Mouse (Mus musculus) frontal cortex, postnatal 14 days (tissue): ENCODE results near the gene Eea1.
"Not testable (repeated sequence)": the region's sequence is repeated elsewhere in the genome, so short reads cannot be mapped to it uniquely, and the experiment has no call there.

Source experiments
- DNase-seq, 2 experiments: peaks; one replicate each; pipeline ENCODE4 v3.0.0; 2022; ENCODE audit warnings: low spot score in 2 of 2

The Eea1 gene

GRCm38 (mm10) chr10:95940046-95940900 is at the start of gene Eea1:
Gene Eea1 (plus strand): TSS chr10:95940650.
- peak; percentile 81 to 82 for DNase-seq

DNA sequence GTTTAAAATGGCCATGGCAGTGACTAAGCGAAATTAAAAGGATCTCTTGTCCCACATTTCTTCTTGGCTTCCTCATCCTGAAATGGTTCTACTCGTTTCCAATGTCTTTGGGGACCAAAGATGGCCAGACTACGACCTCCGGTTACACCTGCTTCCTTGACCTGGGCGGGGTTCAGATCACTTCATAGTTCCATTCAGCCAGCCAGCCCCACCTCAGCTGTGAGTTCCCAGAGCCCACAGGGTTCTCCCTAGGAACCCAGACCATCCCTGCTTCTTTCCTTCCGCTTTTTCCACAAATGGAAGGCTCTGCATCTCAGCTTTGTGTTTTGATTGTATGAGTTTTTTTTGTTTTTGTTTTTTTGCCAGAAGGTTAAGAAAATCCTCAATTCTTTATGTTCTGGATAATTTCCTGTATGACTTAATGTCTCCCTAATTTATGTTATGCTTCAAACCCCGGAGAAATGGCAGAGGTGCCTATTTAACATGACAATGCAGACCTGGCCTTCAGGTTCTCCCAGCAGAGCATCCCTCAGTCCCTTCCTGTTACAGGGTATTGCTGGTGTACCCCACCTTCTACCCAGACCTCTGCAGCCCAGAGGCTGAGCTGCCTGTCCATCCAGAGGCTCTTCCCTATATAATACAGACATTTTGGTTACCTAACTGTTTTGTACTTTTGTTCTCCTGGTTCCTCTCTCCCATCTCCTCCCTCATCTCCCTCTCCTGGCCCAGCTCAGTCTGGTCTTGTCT is 49.1 kb upstream of the Eea1 start:
- no peak for DNase-seq

DNA sequence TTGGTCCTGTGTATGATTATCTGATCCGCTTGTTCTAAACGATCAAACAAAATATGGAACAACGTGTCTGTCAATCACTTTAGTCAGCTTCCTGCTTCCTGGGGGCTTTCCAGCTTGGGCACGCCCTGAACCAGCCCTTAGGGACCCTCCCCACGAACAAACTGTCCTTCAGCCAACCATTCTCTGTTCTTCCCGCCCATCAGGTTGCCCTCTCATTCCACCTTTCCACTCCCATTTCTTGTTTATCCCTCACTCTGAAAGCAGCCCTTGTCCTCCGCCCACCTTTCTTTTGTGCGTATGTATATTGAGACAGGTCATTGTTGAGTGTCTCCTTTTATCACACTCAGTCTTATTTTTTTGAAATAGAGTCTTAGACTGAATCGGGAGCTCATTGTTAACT is 48.3 kb upstream of the Eea1 start:
- no peak for DNase-seq

DNA sequence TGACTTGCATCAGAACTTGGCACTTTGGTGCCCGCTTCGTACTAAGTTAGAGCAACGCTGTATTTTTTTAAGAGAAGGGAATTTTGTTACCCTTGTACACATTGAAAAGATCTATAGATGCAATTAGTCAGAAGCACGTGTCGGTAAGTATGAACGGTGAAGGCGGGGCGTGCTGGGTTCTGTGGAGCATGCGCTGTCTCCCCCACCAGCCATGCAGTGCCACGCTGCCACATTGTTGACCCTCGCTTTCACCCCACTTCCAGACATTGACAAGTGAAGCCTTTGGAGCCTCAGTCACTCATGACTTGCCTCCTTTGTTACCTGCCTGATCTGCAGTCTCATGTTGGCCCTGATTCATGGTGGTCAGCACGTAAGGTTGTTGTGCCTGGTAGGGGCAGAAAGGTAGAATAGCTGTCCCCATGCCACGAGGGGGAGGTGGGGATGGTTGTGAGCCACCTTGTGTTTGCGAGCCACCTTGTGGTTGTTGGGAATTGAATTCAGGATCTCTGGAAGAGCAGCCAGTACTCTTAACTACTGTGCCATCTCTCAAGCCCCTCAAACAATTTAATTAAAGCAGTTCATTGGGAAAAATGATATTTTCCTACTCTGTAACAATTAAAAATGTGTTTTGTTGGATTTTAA is 47.0 kb upstream of the Eea1 start:
- DNase-seq: no peak

DNA sequence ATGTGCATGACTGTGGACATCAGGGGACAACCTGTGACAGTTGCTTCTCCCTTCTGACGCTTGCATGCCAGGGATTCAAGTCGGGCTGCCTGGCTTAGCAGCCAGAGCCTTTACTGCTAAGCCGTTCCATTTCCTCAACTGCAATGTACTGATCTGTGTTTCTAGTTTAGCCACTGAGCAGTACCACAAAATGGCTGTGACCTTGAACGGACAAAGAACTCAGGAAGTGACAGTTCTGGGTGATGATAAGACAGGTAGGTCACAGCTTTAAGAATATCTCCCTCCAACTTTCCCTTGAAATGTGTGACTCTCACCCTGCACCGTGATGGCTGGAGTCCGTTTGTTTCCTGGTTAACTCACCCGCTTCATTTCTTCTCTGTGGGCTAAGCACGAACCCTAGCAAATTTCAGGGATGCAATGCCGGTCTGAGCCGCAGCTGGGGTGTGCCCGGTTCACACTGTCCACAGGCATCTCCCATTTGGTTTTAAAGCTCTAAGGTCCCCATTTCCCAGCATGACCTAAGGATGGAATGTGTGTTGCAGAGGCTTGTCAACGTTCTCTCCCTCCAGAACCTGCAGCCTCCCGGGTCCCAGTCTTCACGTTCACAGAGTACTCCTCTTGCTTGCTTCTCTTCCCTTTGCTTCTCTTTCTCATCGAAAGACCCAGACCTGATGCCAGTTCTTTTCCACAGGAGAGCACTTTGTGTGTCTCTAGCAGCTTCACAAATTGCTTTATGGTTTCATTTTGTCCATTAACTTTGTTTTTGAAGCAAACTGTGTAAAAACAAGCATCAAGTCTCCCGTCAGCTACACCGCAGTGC is 46.2 kb upstream of the Eea1 start:
- DNase-seq: peak in 1 of 2 experiments; percentile 7

GRCm38 (mm10) chr10:95894856-95895386 is 45.5 kb upstream of the Eea1 start:
- peak; percentile 33 to 63 for DNase-seq

DNA sequence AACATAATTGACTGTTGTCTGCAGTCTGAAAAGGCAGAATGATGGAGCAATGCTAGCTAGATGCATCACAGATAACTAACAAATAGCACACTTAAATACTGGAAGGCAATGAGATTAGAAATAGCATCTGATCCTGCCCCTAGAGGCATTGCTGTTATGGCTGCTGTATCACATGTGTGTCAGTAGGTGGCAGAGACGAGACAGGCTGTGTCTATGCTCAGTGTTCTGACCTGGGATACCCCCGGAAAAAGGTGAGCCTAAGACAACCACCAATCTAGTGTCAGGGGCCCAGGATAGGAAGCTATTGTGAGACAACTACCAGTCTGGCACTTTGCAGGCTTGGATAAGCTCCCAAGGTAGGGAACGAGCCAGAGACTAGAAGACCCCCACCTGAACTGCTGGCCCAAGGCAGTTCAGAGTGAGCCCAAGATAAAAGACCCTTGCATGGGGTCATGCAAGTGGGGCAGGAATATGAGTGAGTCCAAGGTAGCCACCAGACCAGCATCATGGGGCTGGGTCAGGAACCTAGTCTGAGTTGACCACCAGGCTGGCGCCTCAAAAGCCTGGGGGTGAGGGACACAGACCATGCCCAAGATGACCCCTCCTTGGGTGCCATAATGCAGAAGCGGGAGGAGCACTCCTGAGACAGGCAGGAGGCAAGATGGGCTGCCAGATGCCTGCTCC is 41.8 kb upstream of the Eea1 start:
- DNase-seq: no peak

DNA sequence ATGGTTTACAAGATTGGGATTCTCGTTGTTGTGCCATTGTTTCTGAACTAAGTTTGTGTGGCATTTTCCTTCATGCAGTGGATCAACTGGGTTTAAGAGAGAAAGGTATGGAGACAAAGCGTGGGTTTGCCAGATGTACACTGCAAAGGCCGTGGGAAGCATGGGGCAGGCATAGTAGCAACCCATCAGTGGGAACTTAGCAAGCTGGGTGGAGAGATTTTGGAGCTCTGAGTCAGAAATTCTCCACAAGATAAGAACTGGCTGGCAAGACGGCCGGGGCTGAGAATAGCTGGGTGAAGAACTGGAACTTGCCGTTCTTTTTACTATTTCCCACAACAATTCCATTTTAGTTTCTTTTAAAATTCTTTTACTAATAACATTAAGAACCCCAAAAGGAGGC is 35.8 kb upstream of the Eea1 start:
- no peak for DNase-seq

DNA sequence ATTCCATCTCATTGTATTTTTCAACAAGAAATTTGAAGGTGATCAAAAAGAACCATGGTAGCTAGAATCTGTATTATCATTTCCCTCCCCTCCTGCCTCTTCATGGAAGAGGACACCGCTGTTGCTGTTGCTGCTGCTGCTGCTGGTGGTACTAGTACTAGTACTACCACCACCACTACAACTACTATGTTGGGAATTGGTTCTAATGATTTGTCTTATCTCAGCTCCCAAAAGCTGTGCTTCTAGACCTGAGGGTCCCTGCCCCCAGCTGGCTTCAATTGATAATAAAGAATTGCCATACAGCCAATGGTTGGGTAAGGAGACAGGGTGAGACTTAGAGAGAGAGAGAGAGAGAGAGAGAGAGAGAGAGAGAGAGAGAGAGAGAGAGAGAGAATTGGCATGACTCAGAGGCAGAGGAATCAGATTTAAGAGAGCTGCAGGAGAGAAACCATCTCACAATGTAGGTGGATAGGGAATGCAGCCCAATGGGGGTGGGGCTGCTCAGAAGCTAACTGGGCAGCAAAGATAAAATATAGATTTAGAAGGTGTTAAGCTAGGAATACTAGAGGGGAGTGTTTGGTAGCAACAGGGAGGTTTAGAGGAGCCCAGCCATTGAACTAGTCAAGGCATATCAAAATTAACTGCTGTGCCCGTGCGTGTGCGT is 31.1 kb upstream of the Eea1 start:
- DNase-seq: no peak

DNA sequence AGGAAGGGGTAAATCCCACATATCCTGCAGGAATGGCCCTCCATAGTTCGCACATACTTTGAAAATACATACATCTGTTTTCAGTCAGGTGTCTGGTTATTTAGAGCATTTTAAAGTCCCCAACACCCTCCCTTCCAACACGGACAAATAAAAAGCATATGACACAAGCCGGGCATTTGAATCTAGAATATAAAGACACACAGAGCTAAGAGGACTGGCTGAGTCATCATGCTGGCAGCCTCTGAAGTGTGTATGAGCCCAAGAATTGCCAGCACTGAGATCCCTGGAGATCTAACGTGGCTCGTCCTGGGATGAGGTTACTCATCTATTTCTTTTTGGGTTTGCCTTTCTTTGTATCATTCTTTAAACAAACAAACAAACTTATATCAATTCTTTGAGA is 29.4 kb upstream of the Eea1 start:
- DNase-seq: no peak

GRCm38 (mm10) chr10:95914434-95915174 is 25.8 kb upstream of the Eea1 start:
- no peak for DNase-seq

DNA sequence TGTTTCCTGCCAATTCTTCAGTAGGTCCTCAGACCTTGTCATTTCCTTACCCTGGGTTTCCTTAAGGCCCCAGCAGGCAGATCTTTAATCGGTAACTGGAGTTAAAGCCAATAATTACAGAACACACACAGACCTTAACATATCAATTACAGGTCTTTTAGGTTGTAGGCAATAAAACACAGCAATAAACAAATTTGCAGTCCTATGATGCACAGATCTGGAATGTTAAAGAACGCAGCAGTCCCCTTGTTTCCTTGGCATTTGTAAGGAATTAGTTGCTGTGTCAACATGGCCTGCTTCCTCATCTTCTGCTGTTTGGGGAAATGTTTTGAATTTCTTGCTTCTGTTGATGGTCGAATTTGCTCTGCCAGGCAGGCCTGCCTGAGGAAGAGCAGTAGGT is 21.7 kb upstream of the Eea1 start:
- no peak for DNase-seq

DNA sequence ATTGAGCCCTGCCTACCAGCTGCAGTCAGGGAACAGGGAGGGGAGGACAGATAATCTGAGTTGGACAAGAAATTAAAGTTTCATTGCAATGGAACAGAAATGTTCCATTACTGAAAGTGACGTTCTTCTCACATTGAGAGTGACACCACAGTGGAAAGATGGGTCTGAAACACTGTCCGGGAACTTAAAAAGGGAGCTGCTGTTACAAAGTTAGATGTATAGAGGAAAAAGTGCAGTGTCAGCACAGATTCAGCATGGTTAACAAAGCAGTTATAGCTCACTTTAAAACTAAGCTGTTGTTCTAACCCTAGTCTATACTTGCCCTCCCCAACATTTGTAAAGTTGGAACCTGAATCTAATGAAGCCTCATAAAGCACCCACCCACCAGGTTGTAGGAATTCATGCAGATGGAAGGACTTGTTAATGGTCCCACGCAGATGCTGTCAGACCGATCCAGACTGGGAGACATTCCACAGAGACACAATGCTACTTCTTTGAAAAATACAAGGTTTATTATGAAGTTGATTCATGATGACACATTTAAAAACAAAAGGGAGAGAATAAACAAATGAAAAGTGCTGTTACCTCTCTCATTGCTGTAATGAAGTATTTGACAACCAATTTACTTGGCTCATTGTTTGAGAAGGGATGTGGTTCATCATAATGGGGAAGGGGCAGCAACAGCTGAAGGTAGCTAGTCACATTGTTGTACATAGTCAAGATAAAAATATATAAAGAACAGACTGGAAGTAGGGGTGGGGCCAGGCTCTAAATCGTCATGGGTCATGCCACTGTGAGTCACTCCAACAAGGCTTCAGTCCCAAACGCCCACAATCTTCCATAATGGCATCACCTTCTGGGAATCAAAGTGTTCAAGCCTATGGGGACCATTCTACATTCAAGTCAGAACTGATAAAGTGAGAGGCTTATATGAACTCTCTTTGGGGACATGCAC is 16.9 kb upstream of the Eea1 start:
- DNase-seq: no peak

DNA sequence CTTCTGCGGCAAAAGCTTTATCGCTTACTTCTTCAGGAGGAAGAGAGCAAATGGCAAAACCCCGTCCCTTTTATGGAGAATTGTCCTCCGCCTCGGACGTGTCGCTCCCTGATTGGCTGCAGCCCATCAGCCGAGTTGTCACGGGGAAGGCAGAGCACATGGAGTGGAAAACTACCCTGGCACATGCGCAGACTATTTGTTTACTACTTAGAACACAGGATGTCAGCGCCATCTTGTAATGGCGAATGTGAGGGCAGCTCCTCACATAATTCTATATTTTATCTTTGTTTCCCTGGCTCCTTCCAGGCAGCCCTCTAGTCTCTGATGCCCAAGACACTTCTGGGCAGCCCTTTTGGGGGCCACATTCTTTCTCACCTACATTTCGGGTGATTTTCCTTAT is 6.8 kb upstream of the Eea1 start:
- DNase-seq: not testable (repeated sequence)

DNA sequence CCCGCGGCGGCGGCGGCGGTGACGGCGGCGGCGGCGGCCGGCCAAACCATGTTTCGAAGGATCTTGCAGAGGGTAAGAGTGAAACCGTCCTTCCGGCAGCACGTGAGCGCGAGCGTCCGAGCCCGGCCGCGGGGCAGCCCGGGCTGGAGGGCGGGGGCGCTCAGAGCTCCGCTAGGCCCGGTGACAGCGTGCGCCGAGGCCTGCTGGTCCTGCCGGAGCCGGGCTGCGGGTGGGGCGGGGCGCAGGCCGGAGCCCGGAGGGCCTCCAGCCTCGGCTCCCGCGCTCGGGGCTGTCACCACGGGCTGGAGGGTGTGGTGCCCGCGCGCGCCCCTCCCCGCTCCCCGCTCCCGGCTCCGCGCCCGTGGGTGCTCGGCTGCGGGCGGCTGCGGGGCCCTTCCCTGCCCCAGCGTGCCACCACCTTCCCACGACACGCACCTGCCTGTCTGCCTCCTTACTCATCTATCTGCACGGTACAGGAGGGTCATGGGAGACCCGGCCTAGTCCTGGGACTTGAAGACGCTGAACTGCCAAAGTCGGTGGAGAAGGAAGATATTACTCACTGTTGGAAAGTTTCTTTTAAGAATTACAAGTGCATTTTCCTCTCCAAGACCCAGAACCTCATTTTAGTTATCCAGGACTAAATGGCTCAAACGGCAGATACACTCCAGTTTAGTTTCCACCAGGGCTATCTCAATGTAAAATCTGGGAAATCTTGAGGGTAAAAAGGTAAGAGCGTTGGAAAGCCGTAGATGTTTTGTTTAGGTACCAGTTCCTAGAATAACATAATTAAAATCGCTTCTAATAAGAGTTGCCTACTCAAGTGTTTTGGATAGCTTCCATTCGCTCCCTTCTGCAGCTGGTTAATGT is 684 bp downstream of the Eea1 start:
- DNase-seq: peak in 1 of 2 experiments; percentile 10

DNA sequence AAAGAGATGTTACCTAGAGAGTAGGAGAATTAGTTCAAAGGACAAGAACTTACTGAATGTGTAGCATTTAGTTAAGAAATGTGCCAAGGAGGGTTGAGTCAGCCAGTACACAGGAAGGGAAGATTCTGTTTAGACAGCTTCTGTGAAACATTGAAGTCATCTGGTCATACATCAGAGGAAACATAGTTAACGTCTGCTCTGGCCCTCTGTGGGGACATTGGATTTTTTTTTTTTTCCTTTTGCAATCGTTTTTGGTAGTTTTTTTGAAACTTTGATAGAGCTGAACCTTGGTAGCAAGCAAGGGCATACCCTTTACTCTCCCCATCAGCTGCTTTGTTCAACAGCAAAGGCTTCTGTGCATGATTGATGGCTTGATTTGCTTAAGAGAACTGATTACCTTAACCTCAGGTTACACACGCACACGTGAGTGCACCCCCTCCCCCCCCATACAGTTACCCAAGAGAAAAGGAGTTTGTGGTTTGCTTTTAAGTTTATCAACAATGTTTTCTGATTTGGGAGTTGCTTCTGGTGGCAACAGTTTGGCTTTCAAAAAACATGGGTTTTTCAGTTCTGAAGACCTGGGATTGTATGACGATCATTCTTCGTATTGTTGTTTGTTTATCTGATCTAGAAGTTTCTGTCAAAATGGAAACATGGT is 1.4 kb downstream of the Eea1 start:
- no peak for DNase-seq

DNA sequence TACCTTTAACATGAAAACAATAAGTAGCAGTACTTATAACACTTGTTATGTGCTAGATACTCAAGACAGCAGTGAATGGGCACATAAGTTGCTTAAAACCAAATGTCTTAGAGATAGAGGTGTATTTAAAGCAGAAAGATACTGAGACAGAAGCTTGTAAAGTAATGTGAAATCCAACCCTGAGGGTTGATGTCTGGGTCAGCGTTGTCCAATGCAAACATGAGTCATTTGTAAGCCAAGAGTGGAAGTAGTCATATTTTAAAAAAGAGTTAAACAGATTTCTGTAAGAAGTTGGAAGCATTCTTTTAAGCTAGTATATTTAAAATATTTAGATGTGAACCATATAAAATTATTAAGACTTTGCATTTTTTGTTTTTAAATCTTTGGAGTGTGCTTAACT is 4.6 kb downstream of the Eea1 start:
- DNase-seq: no peak
